In genomic region chr16:90629121-90629930, GRCm38 (mm10) we compare ENCODE assay signal across 8 mouse cellular contexts.
DNase-seq lines count a peak whose midpoint lies in the region; ATAC-seq and TF ChIP-seq lines count a peak whose summit lies in the region.

No protein-coding gene starts in this region.

- H3K27me3 ChIP-seq in kidney, adult 2 months (replicated peaks; ENCODE audit: control insufficient read depth, insufficient read depth, low read length): no peaks in the 10 kb centered on the region
- H3K27me3 ChIP-seq in midbrain, embryonic 14.5 days (ENCODE audit: control insufficient read depth, insufficient read depth, low read length): no peaks in the 10 kb centered on the region

- peak; percentile 34 for DNase-seq in adrenal gland, postnatal 25 days
- DNase-seq in embryo, embryonic 11.5 days (ENCODE audit: low read depth, low spot score): peak; percentile 45
- peak; percentile 50 for DNase-seq in heart, adult 8-10 months (ENCODE audit: low spot score)
- peak; percentile 34 for DNase-seq in kidney, adult 2 months
- DNase-seq in midbrain, embryonic 14.5 days: no peak
- DNase-seq in thymus, postnatal 36 days: no peak
- DNase-seq in retina, postnatal 1 day: no peak

- WGBS in kidney, adult 2 months: 42% methylated on average over 19 of the region's 19 CpGs
- WGBS in midbrain, embryonic 14.5 days: 35% methylated on average over 19 of the region's 19 CpGs

- no peaks in the 10 kb centered on the region for H3K9me3 ChIP-seq in midbrain, embryonic 14.5 days (ENCODE audit: control insufficient read depth, low read length)

- TF ChIP-seq POLR2A in kidney, adult 2 months (IDR thresholded peaks at IDR 0.05; ENCODE audit: low read depth, low read length): no peak

- no peak for TF ChIP-seq CTCF in kidney, adult 2 months (conservative IDR thresholded peaks at IDR 0.05; ENCODE audit: insufficient read depth, insufficient read length, low read depth, low read length)

- no peak overlapping the region for H3K4me3 ChIP-seq in kidney, adult 2 months (ENCODE audit: insufficient read depth, low read depth, low read length)
- no peak overlapping the region for H3K4me3 ChIP-seq in midbrain, embryonic 14.5 days (replicated peaks; ENCODE audit: low read depth, low read length)

- peak; percentile 31; the same call in 1 of the 2 replicates for ATAC-seq in midbrain, embryonic 14.5 days (ENCODE audit: low FRiP score, low TSS enrichment)
- no peak for ATAC-seq in CD4-positive, CD25-positive, alpha-beta regulatory T cell, adult 4 months

- H3K9ac ChIP-seq in midbrain, embryonic 14.5 days (replicated peaks; ENCODE audit: low read length): 0 out of 2 replicates have a peak overlapping the region, but pooled peaks have one; percentile 20

- H3K36me3 ChIP-seq in kidney, adult 2 months (ENCODE audit: control insufficient read depth, insufficient read depth, low read length): no peaks in the 10 kb centered on the region
- H3K36me3 ChIP-seq in midbrain, embryonic 14.5 days (ENCODE audit: control insufficient read depth, insufficient read depth, low read length): no peaks in the 10 kb centered on the region

- no peak overlapping the region for H3K4me2 ChIP-seq in midbrain, embryonic 14.5 days (ENCODE audit: low read length)

- H3K27ac ChIP-seq in kidney, adult 2 months (ENCODE audit: insufficient read depth, low read depth, low read length): no peak overlapping the region
- no peak overlapping the region for H3K27ac ChIP-seq in midbrain, embryonic 14.5 days (replicated peaks; ENCODE audit: low read depth, low read length)

- H3K4me1 ChIP-seq in kidney, adult 2 months (ENCODE audit: control insufficient read depth, insufficient read depth, low read length): no peaks in the 10 kb centered on the region
- peaks cover 7% of the 10 kb centered on the region for H3K4me1 ChIP-seq in midbrain, embryonic 14.5 days (ENCODE audit: control insufficient read depth, insufficient read depth, low read length)

Comparison
In these comparisons a context has a peak if more than half of its experiments do, and no peak if none do; other contexts are left out.
1. DNase-seq: peak in adrenal gland, postnatal 25 days (single experiment), embryo, embryonic 11.5 days (single experiment), heart, adult 8-10 months (single experiment) and kidney, adult 2 months (single experiment); none in midbrain, embryonic 14.5 days (single experiment), thymus, postnatal 36 days (0 of 2) and retina, postnatal 1 day (single experiment).